Mouse (Mus musculus) stomach, embryonic 15.5 days (tissue): ENCODE results near the gene Gnat3. TPM values are rescaled to one million over a fixed set of nuclear protein-coding genes. Genes with fewer than 3 reads are reported as not detected.

Source experiments
- ATAC-seq: fragments of 200-750 bp; cut with Nextera tagmentation; 2 replicates; pipeline ENCODE4 v1.8.0; 2017; ENCODE audit warnings: low read depth, moderate number of reproducible peaks, moderate TSS enrichment; ENCODE audit not compliant: insufficient read depth, low FRiP score
- H3K27ac ChIP-seq: fragments of 300-500 bp; sonication (generic); 2 replicates; pipeline ENCODE4 v1.5.1; 2015; ENCODE audit warnings: mild to moderate bottlenecking, inconsistent platforms
- H3K27me3 ChIP-seq: fragments of 300-500 bp; sonication (generic); replicated peaks from 2 replicates; pipeline ENCODE4 v1.6.1; 2015; ENCODE audit warnings: inconsistent platforms
- H3K36me3 ChIP-seq: fragments of 300-500 bp; sonication (generic); 2 replicates; pipeline ENCODE4 v1.6.1; 2015; ENCODE audit warnings: inconsistent platforms
- H3K4me1 ChIP-seq: fragments of 300-500 bp; sonication (generic); 2 replicates; pipeline ENCODE4 v1.6.1; 2015; ENCODE audit warnings: inconsistent platforms
- H3K4me2 ChIP-seq: fragments of 300-500 bp; sonication (generic); 2 replicates; pipeline ENCODE4 v1.6.1; 2015; ENCODE audit warnings: mild to moderate bottlenecking, inconsistent platforms
- H3K4me3 ChIP-seq: fragments of 300-500 bp; sonication (generic); replicated peaks from 2 replicates; pipeline ENCODE4 v1.5.1; 2015; ENCODE audit warnings: inconsistent platforms
- H3K9ac ChIP-seq: fragments of 300-500 bp; sonication (generic); 2 replicates; pipeline ENCODE4 v1.6.1; 2015; ENCODE audit warnings: inconsistent platforms
- H3K9me3 ChIP-seq: fragments of 300-500 bp; sonication (generic); 2 replicates; pipeline ENCODE4 v1.6.1; 2016; ENCODE audit warnings: inconsistent platforms
- WGBS: fragments of 180-500 bp; shearing (Covaris S2); methylation state at CpG from one replicate; pipeline ENCODE4 v1.1.7; 2015; 5-methylcytosine and 5-hydroxymethylcytosine counted together
- polyA plus RNA-seq: library from polyadenylated mRNA; unstranded; fragments of >200 nt; fragmentation: Nextera tagmentation; extraction: Ambion mirVana; gene quantifications from 2 replicates; pipeline ENCODE4 v1.2.1, GENCODE M21; 2015

The Gnat3 gene
- polyA plus RNA-seq, 1 experiment from 2014 or later: not detected

DNA sequence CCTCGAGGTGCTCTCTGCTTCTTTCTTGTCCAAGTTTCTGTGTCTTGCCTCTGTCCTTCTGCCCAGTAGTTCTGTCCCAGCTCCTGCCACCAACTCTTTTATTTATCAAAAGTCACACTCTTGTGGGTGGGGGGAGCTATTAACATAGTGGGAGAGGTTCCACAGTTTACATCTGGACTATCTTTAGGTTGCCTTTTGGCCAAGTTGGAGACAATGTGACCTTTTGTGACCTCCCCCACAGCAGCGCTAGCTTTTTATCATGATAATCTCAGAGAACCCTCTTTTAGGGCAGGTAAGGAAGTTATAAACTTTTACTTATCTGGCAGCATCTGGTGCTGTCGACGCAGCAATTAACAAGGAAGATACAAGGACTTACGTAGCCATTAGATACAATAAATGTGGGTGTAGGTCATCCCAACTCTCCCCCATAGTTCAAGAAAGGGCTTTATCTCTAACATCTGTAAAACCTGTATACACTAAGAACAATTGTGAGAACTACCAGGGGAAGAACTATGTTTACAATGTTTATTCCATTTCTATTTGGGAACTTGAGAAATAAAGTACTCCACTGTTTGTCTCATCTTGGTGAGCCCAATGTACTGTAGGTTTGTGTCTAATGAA lies 18.3 kb downstream of the Gnat3 start:
- 55% methylated on average over 5 of the region's 5 CpGs for WGBS
- Histone ChIP-seq H3K4me3 (no peak overlapping the region), H3K36me3 (no peaks in the 10 kb centered on the region), H3K9me3 (no peaks in the 10 kb centered on the region), H3K27me3 (no peaks in the 10 kb centered on the region), H3K4me1 (no peaks in the 10 kb centered on the region), H3K9ac (no peak overlapping the region), H3K27ac (no peak overlapping the region), H3K4me2 (no peak overlapping the region)
- ATAC-seq: no peak

DNA sequence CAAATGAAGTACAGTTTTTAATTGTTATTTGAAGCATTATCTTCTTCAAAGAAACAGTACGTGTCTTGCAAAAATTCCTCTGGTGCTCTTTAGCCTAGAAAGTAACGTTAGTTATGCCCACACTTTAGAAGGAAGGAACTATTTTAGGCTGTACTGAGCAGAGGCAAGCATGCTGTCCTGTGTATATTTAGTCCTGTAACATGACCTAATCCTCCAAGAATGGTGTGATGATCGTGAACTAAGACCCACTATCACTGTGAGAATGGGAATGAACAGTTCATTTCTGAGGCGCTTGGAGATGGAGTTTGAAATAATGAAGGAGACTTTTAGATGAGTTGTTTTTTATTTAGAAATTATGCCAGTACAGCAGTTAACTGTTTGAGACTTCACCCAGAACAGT lies 20.4 kb downstream of the Gnat3 start:
- WGBS: 44% methylated on average over 4 of the region's 4 CpGs
- no peaks in the 10 kb centered on the region for H3K27me3 ChIP-seq
- no peaks in the 10 kb centered on the region for H3K9me3 ChIP-seq
- no peaks in the 10 kb centered on the region for H3K36me3 ChIP-seq
- no peaks in the 10 kb centered on the region for H3K4me1 ChIP-seq
- H3K9ac ChIP-seq: no peak overlapping the region
- H3K27ac ChIP-seq: no peak overlapping the region
- H3K4me3 ChIP-seq: no peak overlapping the region
- no peak overlapping the region for H3K4me2 ChIP-seq
- no peak for ATAC-seq

DNA sequence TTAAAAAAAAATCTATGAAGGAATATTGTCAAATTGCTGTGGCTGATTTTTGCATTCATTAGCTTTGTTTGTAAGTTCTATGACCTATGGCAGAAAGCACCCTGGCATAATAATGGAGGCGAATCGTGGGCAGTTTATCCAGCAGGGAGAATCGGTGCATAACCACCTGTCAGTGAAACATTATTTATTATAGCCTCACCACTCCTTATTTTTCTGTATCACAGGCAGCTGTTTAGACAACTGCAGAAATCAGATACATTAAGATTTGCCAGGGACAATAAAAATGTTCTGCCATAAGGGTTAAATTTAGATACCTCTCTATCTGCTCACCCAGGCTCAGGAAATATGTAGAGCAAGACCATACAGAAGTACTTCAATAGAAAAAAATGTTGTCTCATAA lies 22.2 kb downstream of the Gnat3 start:
- no peaks in the 10 kb centered on the region for H3K9me3 ChIP-seq
- no peaks in the 10 kb centered on the region for H3K36me3 ChIP-seq
- H3K4me3 ChIP-seq: no peak overlapping the region
- H3K27me3 ChIP-seq: no peaks in the 10 kb centered on the region
- WGBS: 67% methylated on average over 3 of the region's 3 CpGs
- no peak overlapping the region for H3K4me2 ChIP-seq
- no peak for ATAC-seq
- H3K27ac ChIP-seq: no peak overlapping the region
- H3K9ac ChIP-seq: no peak overlapping the region
- no peaks in the 10 kb centered on the region for H3K4me1 ChIP-seq

DNA sequence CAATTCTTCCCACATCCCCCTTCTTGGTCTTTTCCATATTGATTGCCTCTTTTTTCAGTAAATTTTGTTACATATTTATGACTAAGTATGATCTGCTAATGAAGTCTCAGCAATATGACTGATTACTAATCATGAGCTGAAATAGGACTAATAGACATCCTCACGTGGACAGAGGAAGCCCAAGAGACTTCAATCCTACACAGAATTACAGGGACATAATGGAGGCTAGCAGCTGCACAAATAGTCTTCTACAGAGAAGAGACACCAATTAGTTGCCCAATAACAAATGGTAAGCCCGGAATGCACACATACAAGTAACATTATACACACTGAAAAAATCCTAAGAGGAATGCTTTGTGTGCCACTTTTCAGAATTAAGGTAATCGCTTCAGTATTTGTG lies 24.3 kb downstream of the Gnat3 start:
- 73% methylated on average over 3 of the region's 3 CpGs for WGBS
- Histone ChIP-seq H3K27ac (no peak overlapping the region), H3K4me1 (no peaks in the 10 kb centered on the region), H3K9ac (no peak overlapping the region), H3K36me3 (no peaks in the 10 kb centered on the region), H3K9me3 (no peaks in the 10 kb centered on the region), H3K4me3 (no peak overlapping the region), H3K4me2 (no peak overlapping the region), H3K27me3 (no peaks in the 10 kb centered on the region)
- ATAC-seq: no peak

DNA sequence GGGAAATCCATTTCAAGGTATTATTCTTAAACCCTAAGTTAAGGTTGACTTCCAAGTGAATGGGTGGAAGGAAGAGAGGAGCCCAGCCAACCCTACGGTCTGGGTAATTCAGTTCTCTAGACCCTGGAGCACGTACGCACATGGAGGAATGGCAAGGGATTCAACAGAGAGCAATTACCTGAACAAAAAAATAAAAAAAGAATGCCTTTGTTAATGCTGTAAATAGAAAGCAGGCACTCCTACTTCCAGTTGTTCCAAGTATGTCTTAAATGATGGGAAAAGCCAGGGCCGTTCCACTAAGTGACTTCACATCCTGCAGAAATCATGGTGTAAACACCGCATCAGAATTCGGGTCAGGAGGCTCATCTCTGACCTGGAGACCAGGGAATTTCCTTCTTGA lies 28.3 kb downstream of the Gnat3 start:
- WGBS: 80% methylated on average over 6 of the region's 6 CpGs
- Histone ChIP-seq H3K4me1 (no peaks in the 10 kb centered on the region), H3K9me3 (no peaks in the 10 kb centered on the region), H3K36me3 (no peaks in the 10 kb centered on the region), H3K4me3 (no peak overlapping the region), H3K9ac (no peak overlapping the region), H3K4me2 (no peak overlapping the region), H3K27ac (no peak overlapping the region), H3K27me3 (no peaks in the 10 kb centered on the region)
- ATAC-seq: no peak

DNA sequence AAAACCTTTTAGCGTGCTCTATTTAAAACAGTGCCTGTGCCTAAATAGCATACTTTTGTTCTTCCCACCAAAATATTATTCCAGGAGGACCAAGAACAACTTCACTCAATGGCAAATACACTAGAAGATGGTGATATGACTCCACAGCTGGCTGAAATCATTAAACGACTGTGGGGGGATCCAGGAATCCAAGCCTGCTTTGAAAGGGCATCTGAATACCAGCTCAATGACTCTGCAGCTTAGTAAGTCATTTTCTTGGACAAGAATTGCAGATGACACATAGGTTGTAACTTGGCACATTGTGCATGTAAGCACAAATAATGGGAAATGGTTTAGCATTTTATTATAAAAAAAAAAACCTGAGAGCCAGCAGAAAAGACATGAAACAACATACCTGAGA lies 37.2 kb downstream of the Gnat3 start:
- H3K27me3 ChIP-seq: no peaks in the 10 kb centered on the region
- H3K27ac ChIP-seq: no peak overlapping the region
- H3K4me2 ChIP-seq: no peak overlapping the region
- H3K4me3 ChIP-seq: no peak overlapping the region
- no peaks in the 10 kb centered on the region for H3K4me1 ChIP-seq
- H3K9ac ChIP-seq: no peak overlapping the region
- no peaks in the 10 kb centered on the region for H3K9me3 ChIP-seq
- no peak for ATAC-seq
- H3K36me3 ChIP-seq: no peaks in the 10 kb centered on the region
- WGBS: 75% methylated on average over 2 of the region's 2 CpGs

DNA sequence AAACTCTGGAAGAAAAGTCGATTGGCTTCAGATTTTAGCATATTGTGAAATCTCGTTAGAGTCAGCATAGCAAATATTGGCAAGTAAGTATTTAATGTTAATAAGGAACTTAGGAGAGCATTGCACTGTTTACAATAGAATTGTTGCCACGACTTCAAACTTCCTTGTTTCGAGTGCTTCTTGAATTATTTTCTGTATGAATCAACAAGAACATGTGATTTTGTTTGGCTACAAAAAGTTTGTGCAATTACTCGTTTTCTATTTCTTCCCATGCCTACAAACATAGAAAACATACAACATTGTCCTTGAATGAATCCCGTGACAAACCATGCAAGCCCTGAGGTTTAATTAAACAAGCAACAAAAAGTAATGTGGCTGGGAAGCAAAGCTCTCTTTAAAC lies 37.8 kb downstream of the Gnat3 start:
- Histone ChIP-seq H3K27me3 (no peaks in the 10 kb centered on the region), H3K4me2 (no peak overlapping the region), H3K4me3 (no peak overlapping the region), H3K36me3 (no peaks in the 10 kb centered on the region), H3K9ac (no peak overlapping the region), H3K4me1 (no peaks in the 10 kb centered on the region), H3K27ac (no peak overlapping the region), H3K9me3 (no peaks in the 10 kb centered on the region)
- no peak for ATAC-seq
- 56% methylated on average over 6 of the region's 6 CpGs for WGBS

DNA sequence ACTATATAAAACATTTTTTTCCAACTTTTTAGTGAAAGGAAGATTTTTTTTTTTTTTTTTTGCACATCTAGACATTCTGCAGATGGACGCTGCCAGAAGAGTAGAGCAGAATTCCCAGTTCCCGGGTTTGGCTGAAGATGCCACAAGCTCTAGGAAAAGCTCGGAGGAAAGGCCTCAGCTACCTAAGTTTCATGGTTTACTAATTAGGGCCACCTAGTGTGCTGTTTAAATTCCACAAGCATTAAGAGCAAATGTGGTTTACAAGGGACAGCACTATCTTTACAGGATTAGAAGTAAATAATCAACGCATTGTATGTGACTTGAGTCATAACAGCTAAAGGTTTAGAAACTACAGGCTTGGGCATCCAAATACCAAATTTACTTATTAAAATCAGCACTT lies 39.3 kb downstream of the Gnat3 start:
- Histone ChIP-seq H3K27ac (no peak overlapping the region), H3K9ac (no peak overlapping the region), H3K36me3 (no peaks in the 10 kb centered on the region), H3K4me3 (no peak overlapping the region), H3K27me3 (no peaks in the 10 kb centered on the region), H3K4me2 (no peak overlapping the region), H3K9me3 (no peaks in the 10 kb centered on the region), H3K4me1 (no peaks in the 10 kb centered on the region)
- WGBS: 35% methylated on average over 4 of the region's 4 CpGs
- ATAC-seq: no peak

DNA sequence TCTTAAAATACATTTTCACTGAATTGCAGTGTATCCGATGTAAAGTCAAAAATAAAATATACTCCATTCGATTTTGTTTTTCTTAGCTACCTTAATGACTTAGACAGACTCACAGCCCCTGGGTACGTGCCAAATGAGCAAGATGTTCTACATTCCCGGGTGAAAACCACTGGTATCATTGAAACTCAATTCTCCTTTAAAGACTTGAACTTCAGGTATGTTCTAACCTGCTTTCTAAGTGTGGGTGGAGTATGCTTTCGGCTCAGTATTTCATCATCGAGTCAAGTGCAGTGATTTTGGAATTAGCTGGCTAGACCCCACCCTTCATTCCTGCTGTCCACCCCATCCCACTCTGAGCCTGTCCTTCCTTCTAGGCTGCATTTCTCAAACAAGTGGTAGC lies 41.3 kb downstream of the Gnat3 start:
- no peaks in the 10 kb centered on the region for H3K36me3 ChIP-seq
- H3K4me2 ChIP-seq: no peak overlapping the region
- WGBS: 81% methylated on average over 6 of the region's 6 CpGs
- no peaks in the 10 kb centered on the region for H3K27me3 ChIP-seq
- ATAC-seq: no peak
- H3K9me3 ChIP-seq: no peaks in the 10 kb centered on the region
- H3K4me3 ChIP-seq: no peak overlapping the region
- H3K4me1 ChIP-seq: no peaks in the 10 kb centered on the region
- no peak overlapping the region for H3K27ac ChIP-seq
- no peak overlapping the region for H3K9ac ChIP-seq

DNA sequence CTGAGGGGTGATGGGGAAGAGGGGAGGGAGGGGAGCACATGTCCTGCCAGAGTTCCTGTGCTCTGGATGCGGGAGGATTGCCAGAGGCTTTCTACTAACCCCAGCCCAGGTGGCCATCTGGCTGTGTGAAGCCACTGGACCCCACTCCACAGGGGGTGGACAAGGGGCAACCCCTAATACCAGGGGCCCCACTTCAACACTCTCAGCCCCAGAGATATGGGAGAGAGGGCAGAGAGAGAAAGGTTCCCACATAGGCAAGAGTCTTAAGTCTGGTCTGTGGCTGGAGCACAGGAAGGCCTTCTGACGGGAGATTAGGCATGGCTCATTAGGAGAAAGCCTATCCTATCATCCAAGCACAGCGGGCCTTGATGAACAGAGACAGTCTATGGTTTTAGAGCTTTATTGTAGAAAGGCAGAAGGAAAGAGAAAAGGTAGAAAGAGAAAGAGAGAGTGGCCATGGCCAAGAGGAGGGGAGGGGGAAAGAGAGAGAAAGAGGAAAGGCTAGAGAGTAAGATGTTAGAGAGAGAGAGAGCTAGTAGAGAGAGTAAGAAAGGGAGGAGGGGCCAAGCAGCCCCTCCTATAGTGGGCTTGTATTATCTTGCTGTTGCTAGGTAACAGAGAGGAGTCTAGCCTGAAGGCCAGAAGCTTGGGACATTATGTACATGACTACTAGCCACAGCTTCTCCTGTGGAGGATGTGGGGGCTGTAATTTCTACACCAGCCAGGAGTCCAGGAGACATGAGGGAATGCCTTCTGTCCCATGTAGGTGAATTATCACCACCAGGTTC lies 42.7 kb downstream of the Gnat3 start:
- WGBS: 74% methylated on average over 3 of the region's 3 CpGs
- Histone ChIP-seq H3K4me3 (no peak overlapping the region), H3K4me1 (no peaks in the 10 kb centered on the region), H3K9ac (no peak overlapping the region), H3K27ac (no peak overlapping the region), H3K9me3 (no peaks in the 10 kb centered on the region), H3K4me2 (no peak overlapping the region), H3K27me3 (no peaks in the 10 kb centered on the region), H3K36me3 (no peaks in the 10 kb centered on the region)
- no peak for ATAC-seq

DNA sequence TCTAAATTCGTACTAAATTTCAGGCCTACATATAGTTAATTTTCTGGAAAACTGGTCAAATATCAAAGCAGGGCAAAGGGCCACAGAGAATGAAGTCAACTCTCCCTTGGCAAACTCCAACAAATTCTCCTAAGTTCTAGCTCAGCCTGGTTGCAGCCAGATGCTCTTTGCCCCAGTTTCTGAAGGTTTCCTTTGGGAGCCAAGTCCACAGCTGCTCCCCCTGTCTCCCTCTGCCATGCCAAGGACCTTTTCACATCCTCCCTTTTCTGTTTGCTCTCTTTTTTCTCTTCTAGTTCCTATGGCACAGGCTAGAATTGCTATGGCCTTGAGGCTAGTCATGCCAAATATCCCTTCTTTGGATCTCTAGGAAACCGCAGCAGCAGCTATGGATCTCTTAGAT lies 43.8 kb downstream of the Gnat3 start:
- Histone ChIP-seq H3K4me2 (no peak overlapping the region), H3K9me3 (no peaks in the 10 kb centered on the region), H3K27me3 (no peaks in the 10 kb centered on the region), H3K27ac (no peak overlapping the region), H3K4me3 (no peak overlapping the region), H3K36me3 (no peaks in the 10 kb centered on the region), H3K4me1 (no peaks in the 10 kb centered on the region), H3K9ac (no peak overlapping the region)
- WGBS: 85% methylated on average over 2 of the region's 2 CpGs
- ATAC-seq: no peak

DNA sequence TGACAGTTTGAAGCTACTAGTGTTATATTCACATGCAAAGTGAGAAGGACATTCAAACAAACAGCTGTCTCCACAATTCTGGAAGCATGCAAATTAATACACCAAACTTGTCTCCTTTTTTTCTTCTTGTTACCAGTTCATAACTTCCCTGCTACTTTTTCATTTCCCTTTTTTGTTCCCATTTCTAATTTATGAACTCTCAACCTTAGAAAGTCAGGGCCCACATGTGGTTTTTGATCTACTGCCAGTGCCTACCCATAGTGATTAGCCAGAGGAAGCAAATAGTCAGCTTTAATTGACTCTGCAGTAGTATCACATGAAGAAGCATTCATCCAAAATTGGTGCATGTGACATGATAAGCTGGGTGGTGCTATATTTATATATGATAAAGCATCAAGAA lies 44.7 kb downstream of the Gnat3 start:
- Histone ChIP-seq H3K4me2 (no peak overlapping the region), H3K4me3 (no peak overlapping the region), H3K4me1 (no peaks in the 10 kb centered on the region), H3K36me3 (no peaks in the 10 kb centered on the region), H3K9me3 (no peaks in the 10 kb centered on the region), H3K9ac (no peak overlapping the region), H3K27me3 (no peaks in the 10 kb centered on the region), H3K27ac (no peak overlapping the region)
- ATAC-seq: no peak

DNA sequence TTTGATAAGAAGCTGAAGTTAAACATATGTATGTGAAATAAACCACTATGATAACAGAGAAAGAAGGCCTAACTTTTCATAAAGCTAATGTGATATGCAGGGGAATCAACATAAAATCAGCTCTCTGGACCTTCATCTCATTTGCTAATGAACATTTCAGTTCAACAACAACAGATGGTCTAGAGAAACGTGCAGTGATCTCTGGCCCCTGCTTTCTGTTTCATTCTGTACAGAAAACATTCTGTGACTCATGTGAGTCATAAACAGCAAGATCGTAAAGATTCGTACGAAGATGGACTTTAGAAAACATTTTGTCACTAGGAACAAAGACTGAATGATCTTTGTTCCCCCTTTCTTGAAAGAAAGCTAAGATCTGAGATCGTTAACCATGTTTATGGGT lies 48.0 kb downstream of the Gnat3 start:
- no peaks in the 10 kb centered on the region for H3K27me3 ChIP-seq
- 73% methylated on average over 5 of the region's 5 CpGs for WGBS
- no peak for ATAC-seq

More for the DNA sequence above, 48.0 kb downstream of the Gnat3 start:
- H3K4me2 ChIP-seq: no peak overlapping the region
- no peak overlapping the region for H3K27ac ChIP-seq
- H3K9ac ChIP-seq: no peak overlapping the region
- H3K4me1 ChIP-seq: no peaks in the 10 kb centered on the region
- H3K36me3 ChIP-seq: no peaks in the 10 kb centered on the region
- H3K9me3 ChIP-seq: no peaks in the 10 kb centered on the region
- no peak overlapping the region for H3K4me3 ChIP-seq
